Mouse (Mus musculus): ENCODE results near the gene Pex14. TPM values are rescaled to one million over a fixed set of nuclear protein-coding genes. Genes with fewer than 3 reads are reported as not detected.
A peak's percentile ranks its signal among the peaks of the same experiment; 100 is the strongest.

The Pex14 gene
- polyA plus RNA-seq, 1 experiment from 2014 or later, result 46.0 TPM

DNA sequence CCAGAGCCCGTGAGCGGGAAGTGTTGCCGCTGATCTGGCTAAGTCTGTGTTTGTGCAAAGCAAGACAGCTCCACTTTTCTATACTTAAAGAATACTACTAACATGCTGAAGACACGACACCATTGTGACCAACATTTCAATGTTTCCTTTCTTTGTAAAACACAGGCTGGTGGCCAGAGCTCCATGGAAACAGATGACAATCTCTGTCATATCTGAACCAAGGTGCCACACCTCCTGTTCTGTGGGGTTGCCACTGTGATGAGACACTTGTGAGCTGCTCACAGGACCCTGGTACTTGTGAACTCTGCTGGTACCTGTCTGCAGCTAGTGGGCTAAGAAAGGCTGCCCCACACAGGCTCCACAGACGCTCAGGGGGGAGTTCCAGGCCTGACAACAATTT is 130.8 kb downstream of the Pex14 start:
- 51% methylated on average over 5 of the region's 5 CpGs for WGBS
- Histone ChIP-seq H3K4me1 (replicated peaks; ENCODE audit: control insufficient read depth, insufficient read depth, low read length) (peaks cover 19% of the 10 kb centered on the region), H3K9ac (ENCODE audit: low read length) (no peak overlapping the region), H3K9me3 (ENCODE audit: control insufficient read depth, low read length) (no peaks in the 10 kb centered on the region), H3K4me2 (ENCODE audit: low read length) (no peak overlapping the region), H3K36me3 (ENCODE audit: control insufficient read depth, insufficient read depth, low read length) (0 out of 2 replicates have a peak, but pooled peaks cover 5% of the 10 kb centered on the region), H3K4me3 (ENCODE audit: low read depth, low read length) (no peak overlapping the region), H3K27me3 (replicated peaks; ENCODE audit: control insufficient read depth, insufficient read depth, low read length) (no peaks in the 10 kb centered on the region), H3K27ac (ENCODE audit: low read depth) (no peak overlapping the region)
- DNase-seq (ENCODE audit: low spot score), result no peak
- no peak for ATAC-seq (replicated peaks; ENCODE audit: low FRiP score, low TSS enrichment, low read depth)

DNA sequence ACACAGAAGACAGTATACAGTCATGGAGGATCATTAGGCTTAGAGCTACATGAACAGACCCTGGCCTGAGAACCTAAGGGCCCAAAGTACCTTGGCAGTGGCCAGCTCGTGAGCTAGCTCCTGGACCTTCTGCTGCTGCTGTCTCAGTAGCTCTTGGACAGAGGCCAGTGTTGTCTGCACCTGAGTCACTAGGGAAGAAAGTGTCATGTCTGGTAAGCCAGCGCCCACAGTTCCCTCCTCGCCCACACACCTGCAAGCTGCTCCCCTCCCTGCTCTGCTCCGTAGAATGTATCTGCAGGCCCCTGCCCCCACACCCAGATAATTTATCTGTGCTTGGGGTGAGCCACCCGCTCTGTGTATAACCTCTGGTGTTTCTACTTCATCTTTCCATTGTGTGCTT is 133.5 kb downstream of the Pex14 start:
- WGBS, result 83% methylated on average over 5 of the region's 5 CpGs
- Histone ChIP-seq H3K4me2 (ENCODE audit: low read length) (no peak overlapping the region), H3K27me3 (replicated peaks; ENCODE audit: control insufficient read depth, insufficient read depth, low read length) (no peaks in the 10 kb centered on the region), H3K4me3 (ENCODE audit: low read depth, low read length) (no peak overlapping the region), H3K36me3 (ENCODE audit: control insufficient read depth, insufficient read depth, low read length) (peaks cover 17% of the 10 kb centered on the region), H3K27ac (ENCODE audit: low read depth) (no peak overlapping the region), H3K9me3 (ENCODE audit: control insufficient read depth, low read length) (no peaks in the 10 kb centered on the region), H3K9ac (ENCODE audit: low read length) (no peak overlapping the region), H3K4me1 (replicated peaks; ENCODE audit: control insufficient read depth, insufficient read depth, low read length) (peaks cover 10% of the 10 kb centered on the region)
- ATAC-seq (replicated peaks; ENCODE audit: low FRiP score, low TSS enrichment, low read depth) (no peak), DNase-seq (ENCODE audit: low spot score) (no peak)

DNA sequence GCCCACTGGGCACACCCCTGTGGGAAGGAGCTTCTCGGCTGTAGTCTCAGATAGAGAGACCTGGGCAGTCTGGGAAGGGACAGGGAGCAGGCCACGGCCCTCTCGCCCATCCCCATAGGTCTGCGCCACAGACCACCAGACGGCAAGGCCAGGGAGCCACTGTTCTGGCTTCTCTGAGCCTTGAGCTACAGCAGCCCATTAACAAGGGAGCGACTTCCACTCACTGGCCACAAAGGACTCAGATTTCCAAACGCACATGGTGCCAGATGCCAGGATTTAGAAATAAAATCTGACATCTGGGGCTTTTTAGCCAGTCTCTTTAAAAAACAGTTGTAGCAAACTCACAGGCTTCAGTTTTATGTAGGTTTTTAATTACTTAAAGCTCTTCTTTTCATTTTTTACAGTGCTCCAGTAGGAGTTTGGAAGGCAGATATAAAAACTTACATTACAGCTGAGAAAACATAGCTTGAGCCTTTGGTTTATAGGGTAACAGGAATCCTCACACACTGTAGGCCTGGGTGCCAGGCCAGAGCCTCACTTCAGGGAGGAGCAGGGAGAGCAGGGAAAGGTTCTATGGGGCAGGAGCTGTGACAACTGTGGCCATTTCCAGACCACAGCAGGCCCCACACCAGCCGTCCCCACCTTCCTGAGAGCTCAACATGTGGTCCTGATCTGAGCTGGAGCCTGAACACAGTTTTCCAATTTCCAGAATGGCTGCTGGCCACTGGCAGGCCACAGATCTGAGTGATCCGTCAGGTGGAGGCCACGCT is 134.9 kb downstream of the Pex14 start:
- H3K36me3 ChIP-seq (ENCODE audit: control insufficient read depth, insufficient read depth, low read length), result peaks cover 17% of the 10 kb centered on the region
- ATAC-seq (replicated peaks; ENCODE audit: low FRiP score, low TSS enrichment, low read depth) (no peak), DNase-seq (ENCODE audit: low spot score) (no peak)
- no peak overlapping the region for H3K4me3 ChIP-seq (ENCODE audit: low read depth, low read length)
- WGBS, result 78% methylated on average over 10 of the region's 10 CpGs
- H3K4me2 ChIP-seq (ENCODE audit: low read length), result no peak overlapping the region
- no peaks in the 10 kb centered on the region for H3K9me3 ChIP-seq (ENCODE audit: control insufficient read depth, low read length)
- H3K9ac ChIP-seq (ENCODE audit: low read length), result no peak overlapping the region
- no peak overlapping the region for H3K27ac ChIP-seq (ENCODE audit: low read depth)
- H3K4me1 ChIP-seq (replicated peaks; ENCODE audit: control insufficient read depth, insufficient read depth, low read length), result peaks cover 9% of the 10 kb centered on the region; the same call in 1 of the 2 replicates
- no peaks in the 10 kb centered on the region for H3K27me3 ChIP-seq (replicated peaks; ENCODE audit: control insufficient read depth, insufficient read depth, low read length)

DNA sequence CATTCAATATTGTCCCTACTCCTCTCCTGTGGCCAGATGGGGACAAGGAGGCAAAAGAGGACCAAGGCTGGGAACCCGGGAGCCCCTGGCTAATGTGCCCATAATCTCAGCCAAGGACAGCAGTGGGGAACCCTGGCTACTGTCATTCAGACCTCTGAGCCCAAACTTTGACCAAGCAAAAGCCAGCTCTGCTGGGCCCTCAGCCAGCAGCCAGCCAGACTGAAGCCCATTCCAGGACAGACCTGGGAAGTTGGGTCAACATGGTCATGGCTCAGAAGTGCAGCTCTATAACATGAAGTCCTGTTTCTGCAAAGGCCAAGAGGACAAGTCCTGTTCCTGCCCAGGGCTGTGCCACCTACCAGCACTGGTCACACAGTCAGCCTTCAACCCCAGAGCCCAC is 137.6 kb downstream of the Pex14 start:
- H3K9ac ChIP-seq (ENCODE audit: low read length), result no peak overlapping the region
- peaks cover 5% of the 10 kb centered on the region; the same call in 1 of the 2 replicates for H3K4me1 ChIP-seq (replicated peaks; ENCODE audit: control insufficient read depth, insufficient read depth, low read length)
- H3K36me3 ChIP-seq (ENCODE audit: control insufficient read depth, insufficient read depth, low read length), result peaks cover 17% of the 10 kb centered on the region
- H3K4me3 ChIP-seq (ENCODE audit: low read depth, low read length), result no peak overlapping the region
- ATAC-seq (replicated peaks; ENCODE audit: low FRiP score, low TSS enrichment, low read depth) (no peak), DNase-seq (ENCODE audit: low spot score) (no peak)
- H3K27ac ChIP-seq (ENCODE audit: low read depth), result no peak overlapping the region
- no peaks in the 10 kb centered on the region for H3K9me3 ChIP-seq (ENCODE audit: control insufficient read depth, low read length)
- H3K27me3 ChIP-seq (replicated peaks; ENCODE audit: control insufficient read depth, insufficient read depth, low read length), result no peaks in the 10 kb centered on the region
- H3K4me2 ChIP-seq (ENCODE audit: low read length), result no peak overlapping the region
- 95% methylated on average over 1 of the region's 1 CpGs for WGBS

DNA sequence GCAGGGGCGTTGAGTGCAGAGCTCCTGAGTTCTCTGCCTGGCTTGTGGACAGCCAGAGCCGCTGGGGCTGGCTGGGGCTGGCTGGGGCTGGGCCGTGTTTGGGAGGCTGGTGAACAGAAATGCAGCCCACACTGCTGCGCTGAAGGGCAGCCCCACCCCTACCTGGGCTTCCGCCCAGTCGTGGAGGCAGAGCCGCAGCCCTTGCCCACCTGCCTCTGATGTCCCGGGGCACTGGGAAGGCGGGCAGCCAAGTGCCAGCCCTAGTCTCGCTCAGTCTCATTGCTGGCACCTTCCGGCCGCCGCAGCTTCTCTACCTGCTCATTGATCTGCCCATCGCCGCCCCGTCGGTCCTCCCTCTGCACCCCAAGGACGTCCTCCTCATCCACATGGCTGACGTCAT is 138.6 kb downstream of the Pex14 start:
- H3K4me2 ChIP-seq (ENCODE audit: low read length), result no peak overlapping the region
- no peak for ATAC-seq (replicated peaks; ENCODE audit: low FRiP score, low TSS enrichment, low read depth)

DNA sequence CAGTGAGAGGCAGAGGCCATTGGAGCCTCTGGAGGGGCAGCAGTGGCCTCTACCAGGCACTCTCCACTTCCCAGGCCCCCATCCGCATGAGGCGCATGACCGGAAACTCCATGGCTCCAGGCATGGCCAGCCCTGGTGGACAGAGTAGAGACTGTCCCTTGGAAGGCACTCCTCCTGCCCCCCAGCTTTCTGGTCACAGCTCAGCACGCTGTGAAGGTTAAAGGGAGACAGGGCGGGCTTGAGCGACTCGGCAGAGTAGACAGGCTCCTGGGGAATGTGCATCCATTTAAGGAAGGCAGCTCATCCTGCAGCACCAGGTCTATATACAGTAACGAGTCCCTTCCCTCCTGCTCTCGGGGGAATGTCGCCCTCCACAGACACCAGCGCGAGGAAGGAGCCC is 139.7 kb downstream of the Pex14 start:
- Histone ChIP-seq H3K9me3 (ENCODE audit: control insufficient read depth, low read length) (no peaks in the 10 kb centered on the region), H3K4me2 (ENCODE audit: low read length) (no peak overlapping the region), H3K36me3 (ENCODE audit: control insufficient read depth, insufficient read depth, low read length) (peaks cover 12% of the 10 kb centered on the region), H3K4me3 (ENCODE audit: low read depth, low read length) (no peak overlapping the region), H3K27ac (ENCODE audit: low read depth) (peak overlapping the region; percentile 84), H3K4me1 (replicated peaks; ENCODE audit: control insufficient read depth, insufficient read depth, low read length) (peaks cover 5% of the 10 kb centered on the region; the same call in 1 of the 2 replicates), H3K27me3 (replicated peaks; ENCODE audit: control insufficient read depth, insufficient read depth, low read length) (no peaks in the 10 kb centered on the region), H3K9ac (ENCODE audit: low read length) (no peak overlapping the region)
- WGBS, result 60% methylated on average over 12 of the region's 12 CpGs
- ATAC-seq (replicated peaks; ENCODE audit: low FRiP score, low TSS enrichment, low read depth), result no peak
- DNase-seq (ENCODE audit: low spot score), result no peak

More for the DNA sequence above, 138.6 kb downstream of the Pex14 start:
- no peak overlapping the region for H3K9ac ChIP-seq (ENCODE audit: low read length)
- peak overlapping the region; percentile 47; the same call in 1 of the 2 replicates for H3K27ac ChIP-seq (ENCODE audit: low read depth)
- no peaks in the 10 kb centered on the region for H3K9me3 ChIP-seq (ENCODE audit: control insufficient read depth, low read length)
- peaks cover 5% of the 10 kb centered on the region; the same call in 1 of the 2 replicates for H3K4me1 ChIP-seq (replicated peaks; ENCODE audit: control insufficient read depth, insufficient read depth, low read length)
- DNase-seq (ENCODE audit: low spot score), result no peak
- H3K36me3 ChIP-seq (ENCODE audit: control insufficient read depth, insufficient read depth, low read length), result peaks cover 16% of the 10 kb centered on the region
- no peaks in the 10 kb centered on the region for H3K27me3 ChIP-seq (replicated peaks; ENCODE audit: control insufficient read depth, insufficient read depth, low read length)
- no peak overlapping the region for H3K4me3 ChIP-seq (ENCODE audit: low read depth, low read length)
- 94% methylated on average over 19 of the region's 19 CpGs for WGBS

DNA sequence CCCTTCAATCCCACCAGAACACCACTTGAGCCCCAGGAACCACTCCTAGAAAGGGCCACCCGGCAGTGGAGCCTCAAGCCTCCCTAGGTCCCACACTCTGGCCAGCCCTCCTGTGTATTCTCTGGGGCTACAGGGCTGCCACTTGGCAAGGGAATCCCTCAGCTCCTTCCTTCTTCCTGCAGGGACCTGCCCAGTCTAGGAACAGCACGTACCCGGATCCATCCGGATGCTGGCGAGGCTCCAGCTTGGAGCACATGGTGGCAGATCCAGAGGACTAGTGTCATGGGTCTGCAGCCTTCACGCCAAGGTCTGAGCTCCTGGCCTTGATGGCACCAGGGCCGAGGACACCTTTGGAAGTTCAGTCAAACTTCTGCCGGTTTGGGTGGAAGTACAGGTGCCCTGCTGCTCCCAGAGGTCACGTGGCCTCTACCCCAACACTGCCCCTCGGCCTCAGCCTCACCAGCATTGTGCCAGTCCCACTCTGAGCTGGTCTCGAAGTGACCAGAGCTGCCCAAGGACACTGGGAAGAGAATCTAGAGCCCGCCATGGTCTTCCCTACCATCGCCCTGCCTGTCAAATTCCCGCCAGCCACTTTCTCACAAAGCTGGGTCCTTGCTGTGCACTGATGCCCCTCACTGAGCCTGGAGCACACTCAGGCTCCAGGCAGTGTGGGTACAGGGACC is 144.4 kb downstream of the Pex14 start:
- Histone ChIP-seq H3K9me3 (ENCODE audit: control insufficient read depth, low read length) (no peaks in the 10 kb centered on the region), H3K4me3 (ENCODE audit: low read depth, low read length) (no peak overlapping the region), H3K4me2 (ENCODE audit: low read length) (no peak overlapping the region), H3K4me1 (replicated peaks; ENCODE audit: control insufficient read depth, insufficient read depth, low read length) (peaks cover 18% of the 10 kb centered on the region), H3K27me3 (replicated peaks; ENCODE audit: control insufficient read depth, insufficient read depth, low read length) (peaks cover 29% of the 10 kb centered on the region), H3K36me3 (ENCODE audit: control insufficient read depth, insufficient read depth, low read length) (0 out of 2 replicates have a peak, but pooled peaks cover 4% of the 10 kb centered on the region), H3K27ac (ENCODE audit: low read depth) (no peak overlapping the region), H3K9ac (ENCODE audit: low read length) (no peak overlapping the region)
- no peak for DNase-seq (ENCODE audit: low spot score)
- ATAC-seq (replicated peaks; ENCODE audit: low FRiP score, low TSS enrichment, low read depth), result no peak
- WGBS, result 79% methylated on average over 14 of the region's 14 CpGs

DNA sequence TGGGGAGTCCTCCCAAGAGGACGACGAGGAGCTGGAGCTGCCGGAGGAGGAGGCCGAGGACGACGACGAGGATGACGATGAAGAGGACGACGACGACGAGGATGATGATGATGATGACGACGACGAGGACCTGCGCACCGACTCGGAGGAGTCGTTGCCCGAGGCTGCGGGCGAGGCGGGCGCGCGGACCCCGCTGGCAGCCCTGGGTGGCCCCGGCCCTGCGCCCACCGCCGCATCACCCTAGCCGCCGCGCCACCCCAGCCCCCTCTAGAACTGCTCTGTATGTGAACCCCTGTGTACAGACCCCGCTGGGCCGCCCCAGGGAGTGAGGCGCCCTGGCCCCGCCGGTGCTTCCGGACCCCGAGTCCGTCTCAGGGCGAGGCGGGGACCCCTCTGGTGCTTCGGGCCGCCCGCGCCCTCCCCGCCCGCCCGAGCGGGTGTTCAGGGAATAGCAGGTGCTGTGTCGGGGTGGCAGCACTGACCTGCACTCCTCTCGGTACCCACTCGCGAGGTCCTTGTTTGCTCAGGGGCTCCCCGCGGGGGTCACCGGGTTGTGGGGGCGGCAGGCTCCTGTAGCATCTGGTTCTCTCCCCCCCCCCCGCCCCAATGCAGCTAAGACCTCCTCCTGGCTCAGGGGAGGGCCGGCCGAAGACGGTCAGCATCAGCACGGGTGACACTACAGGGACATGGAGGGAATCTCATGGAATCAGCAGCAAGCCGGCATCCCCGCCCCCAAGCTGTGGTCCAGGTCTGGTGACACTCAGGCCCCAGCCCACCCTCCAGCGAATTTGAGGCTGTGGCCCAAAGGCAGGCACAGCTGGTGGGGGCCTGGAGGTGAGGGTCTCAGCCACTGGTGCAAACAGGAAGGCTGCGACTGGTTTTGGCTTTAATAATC is 147.1 kb downstream of the Pex14 start:
- H3K9me3 ChIP-seq (ENCODE audit: control insufficient read depth, low read length), result no peaks in the 10 kb centered on the region
- ATAC-seq (replicated peaks; ENCODE audit: low FRiP score, low TSS enrichment, low read depth) (peak; percentile 12; the same call in 1 of the 2 replicates), DNase-seq (ENCODE audit: low spot score) (no peak)
- 0 out of 2 replicates have a peak, but pooled peaks cover 4% of the 10 kb centered on the region for H3K36me3 ChIP-seq (ENCODE audit: control insufficient read depth, insufficient read depth, low read length)
- H3K27me3 ChIP-seq (replicated peaks; ENCODE audit: control insufficient read depth, insufficient read depth, low read length), result peaks cover 29% of the 10 kb centered on the region
- H3K4me3 ChIP-seq (ENCODE audit: low read depth, low read length), result peak overlapping the region; percentile 28
- 16% methylated on average over 61 of the region's 69 CpGs for WGBS
- H3K4me2 ChIP-seq (ENCODE audit: low read length), result peak overlapping the region; percentile 55
- H3K9ac ChIP-seq (ENCODE audit: low read length), result no peak overlapping the region
- peaks cover 20% of the 10 kb centered on the region for H3K4me1 ChIP-seq (replicated peaks; ENCODE audit: control insufficient read depth, insufficient read depth, low read length)
- H3K27ac ChIP-seq (ENCODE audit: low read depth), result no peak overlapping the region

Measured in intestine, embryonic 14.5 days (tissue).